Comparison of ENCODE assay signal across 17 mouse cellular contexts in the genomic region with DNA sequence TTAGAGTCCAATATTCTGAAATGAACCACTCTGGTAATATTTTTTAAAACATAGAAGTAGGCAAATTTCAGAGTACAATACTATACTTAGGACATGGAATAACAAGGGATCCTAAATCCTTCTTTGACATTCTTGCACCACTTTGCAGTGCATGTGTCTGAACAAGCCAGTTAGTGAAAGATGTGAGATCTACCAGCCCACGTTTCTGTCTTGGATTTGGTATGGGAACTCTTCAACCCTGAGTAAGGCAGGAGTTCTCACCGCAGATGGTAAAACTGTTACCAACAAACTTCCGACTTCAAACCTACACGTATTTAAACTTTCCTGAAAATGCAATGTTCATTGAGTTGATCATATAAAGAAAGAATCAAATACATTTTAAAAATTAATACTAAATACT.
DNase-seq lines count a peak whose midpoint lies in the region; ATAC-seq lines count a peak whose summit lies in the region.
"Had no signal": no experiment of that assay in that cellular context is flagged by ENCODE, and none has a peak within 500 bp of the region (broad histone marks: within the 10 kb centered on the region; RNA-seq: fewer than 3 reads in every experiment).

No protein-coding gene starts in this region.

- ATAC-seq in frontal cortex, adult (ENCODE audit: low TSS enrichment), result peak; percentile 80
- no peak for ATAC-seq in forebrain, embryonic 16.5 days

- no peaks in the 10 kb centered on the region for H3K36me3 ChIP-seq in forebrain, embryonic 16.5 days (ENCODE audit: control insufficient read depth, insufficient read depth)
- H3K36me3 ChIP-seq: embryonic facial prominence, embryonic 10.5 days; embryonic facial prominence, embryonic 12.5 days; forebrain, embryonic 15.5 days had no signal

- H3K27me3 ChIP-seq in forebrain, embryonic 16.5 days (replicated peaks; ENCODE audit: control insufficient read depth, insufficient read depth, low read length), result no peaks in the 10 kb centered on the region
- H3K27me3 ChIP-seq: embryonic facial prominence, embryonic 12.5 days; forebrain, embryonic 13.5 days; forebrain, embryonic 15.5 days had no signal

- H3K4me3 ChIP-seq in forebrain, embryonic 16.5 days (replicated peaks; ENCODE audit: low read length), result no peak overlapping the region
- H3K4me3 ChIP-seq: embryonic facial prominence, embryonic 10.5 days; embryonic facial prominence, embryonic 12.5 days; forebrain, embryonic 13.5 days; forebrain, embryonic 15.5 days had no signal

- H3K4me1 ChIP-seq in forebrain, embryonic 16.5 days (replicated peaks; ENCODE audit: control insufficient read depth, insufficient read depth, low read length), result no peaks in the 10 kb centered on the region
- H3K4me1 ChIP-seq: embryonic facial prominence, embryonic 10.5 days; embryonic facial prominence, embryonic 12.5 days; forebrain, embryonic 13.5 days; forebrain, embryonic 15.5 days had no signal

- no peak for DNase-seq in frontal cortex, postnatal 36 days (ENCODE audit: low spot score in 2 of 2)
- DNase-seq in right cerebral cortex, adult 18-20 months, result peak; percentile 20
- no peak for DNase-seq in right cerebral cortex, postnatal 25 days
- DNase-seq: adrenal gland, adult 2 months; adrenal gland, postnatal 10 days; adrenal gland, postnatal 25 days; cerebellum, adult 11-12 months; cerebellum, adult 2 months; cerebellum, adult 9-10 months; cerebellum, postnatal 10 days; cerebellum, postnatal 25 days had no signal

- no peak overlapping the region for H3K27ac ChIP-seq in forebrain, embryonic 16.5 days (ENCODE audit: low read length)
- H3K27ac ChIP-seq: embryonic facial prominence, embryonic 10.5 days; embryonic facial prominence, embryonic 12.5 days; forebrain, embryonic 13.5 days; forebrain, embryonic 15.5 days had no signal

- H3K9me3 ChIP-seq in forebrain, embryonic 16.5 days (ENCODE audit: control insufficient read depth, low read length), result no peaks in the 10 kb centered on the region
- H3K9me3 ChIP-seq: embryonic facial prominence, embryonic 10.5 days; embryonic facial prominence, embryonic 12.5 days; forebrain, embryonic 13.5 days; forebrain, embryonic 15.5 days had no signal

- WGBS in forebrain, embryonic 16.5 days, result 86% methylated on average over 4 of the region's 4 CpGs

- no peak overlapping the region for H3K4me2 ChIP-seq in forebrain, embryonic 16.5 days (ENCODE audit: low read length)
- H3K4me2 ChIP-seq: embryonic facial prominence, embryonic 12.5 days; forebrain, embryonic 13.5 days; forebrain, embryonic 15.5 days had no signal

- no peak overlapping the region for H3K9ac ChIP-seq in forebrain, embryonic 16.5 days (replicated peaks; ENCODE audit: low read depth, low read length)
- H3K9ac ChIP-seq: embryonic facial prominence, embryonic 12.5 days; forebrain, embryonic 13.5 days; forebrain, embryonic 15.5 days had no signal
